Mouse (Mus musculus): ENCODE data around the gene Gm10251. TPM values are rescaled to one million over a fixed set of nuclear protein-coding genes. Genes with fewer than 3 reads are reported as not detected.
"Not testable (repeated sequence)": the region's sequence is repeated elsewhere in the genome, so short reads cannot be mapped to it uniquely, and the experiment has no call there.

Gene Gm10251
- not detected for total RNA-seq (2021)
- long read RNA-seq, experiment 1: 0 reads
- long read RNA-seq, experiment 2: 0 reads

GRCm38 (mm10) chr14:6684070-6684469 is at the start of gene Gm10251:
Gene Gm10251 (minus strand): TSS chr14:6684170.
- not testable (repeated sequence) for DNase-seq (ENCODE audit: low spot score)

DNA sequence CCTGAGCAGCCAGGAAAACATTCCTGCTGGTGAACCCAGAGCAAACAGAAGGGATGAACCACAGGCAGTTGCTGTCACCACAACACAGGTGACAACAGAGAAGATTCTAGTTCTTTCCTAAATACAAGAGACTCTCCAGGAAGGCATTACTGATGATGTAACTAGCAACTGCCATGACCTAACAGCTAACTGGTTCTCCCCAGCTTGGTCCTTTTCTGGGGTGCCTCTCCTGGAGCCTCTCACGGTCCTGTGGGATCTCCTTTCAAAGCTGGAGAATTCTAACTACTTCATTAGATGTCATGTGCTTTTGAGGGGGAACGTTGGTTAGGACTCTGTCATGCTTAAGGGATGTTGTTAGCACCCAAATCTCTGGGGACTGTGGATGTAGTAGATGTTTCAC is 36.2 kb upstream of the Gm10251 start, which contains the start of gene Gm8050:
Gene Gm8050 (minus strand): TSS at position 101 of the 400 bp plus-strand sequence.
- DNase-seq (ENCODE audit: low spot score): not testable (repeated sequence)

- DNase-seq (ENCODE audit: low spot score): not testable (repeated sequence)
Observed at GRCm38 (mm10) chr14:6622318-6622717, 61.7 kb downstream of the Gm10251 start, which contains the start of gene Gm3460. Gene Gm3460 (minus strand): TSS chr14:6622418.

GRCm38 (mm10) chr14:6606436-6606835 is 77.5 kb downstream of the Gm10251 start:
- DNase-seq (ENCODE audit: low spot score): peak; percentile 0

GRCm38 (mm10) chr14:6605004-6605403 is 79.0 kb downstream of the Gm10251 start:
- not testable (repeated sequence) for DNase-seq (ENCODE audit: low spot score)

DNA sequence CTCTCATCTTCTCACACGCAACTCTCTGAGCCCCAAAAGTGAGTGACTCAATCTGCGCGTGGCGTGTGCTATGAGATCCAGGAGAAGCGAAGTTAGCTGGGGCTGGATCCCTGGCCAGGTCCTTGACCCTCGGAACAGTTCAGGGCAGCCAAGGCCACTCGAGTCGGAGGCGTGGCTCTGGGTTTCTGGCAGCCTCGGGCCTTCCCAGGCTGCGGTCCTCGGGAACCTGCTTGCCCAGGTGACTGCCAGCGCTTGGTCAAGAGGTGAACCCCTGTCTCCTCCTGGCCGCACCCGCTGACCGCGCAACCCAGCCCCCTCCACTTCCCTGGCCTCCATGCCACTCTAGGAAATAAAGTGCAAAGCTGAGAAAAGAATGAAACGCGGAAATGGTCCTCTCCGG is 79.4 kb downstream of the Gm10251 start:
- not testable (repeated sequence) for DNase-seq (ENCODE audit: low spot score)

GRCm38 (mm10) chr14:6590513-6590912 is 93.5 kb downstream of the Gm10251 start, which contains the start of gene Gm3629:
Gene Gm3629 (minus strand): TSS chr14:6590613.
- not testable (repeated sequence) for DNase-seq (ENCODE audit: low spot score)

Other genes with a start within 250 kb of the Gm10251 start
- gene Gm3594, start 239.6 kb downstream of the Gm10251 start, total RNA-seq (2021): not detected
- gene Gm8356, start 146.9 kb downstream of the Gm10251 start, total RNA-seq (2021): not detected
- gene Gm3629, start 93.6 kb downstream of the Gm10251 start, total RNA-seq (2021): not detected
- gene Gm3460, start 61.8 kb downstream of the Gm10251 start, total RNA-seq (2021): not detected
- not detected for gene Gm8050, start 36.1 kb upstream of the Gm10251 start, total RNA-seq (2021)
- 1 to 10 TPM in 1 of 2 experiments, under 1 TPM in 1; 0.82 to 1.0 TPM for gene Gm3636, start 58.2 kb upstream of the Gm10251 start, total RNA-seq (2021)
- gene Gm8362, start 90.2 kb upstream of the Gm10251 start, total RNA-seq (2021): not detected
- gene Gm3642, start 156.1 kb upstream of the Gm10251 start, total RNA-seq (2021): not detected
- under 1 TPM in 1 of 2 experiments, not detected in 1; 0.27 TPM for gene Gm3667, start 205.8 kb upstream of the Gm10251 start, total RNA-seq (2021)

Measured in gastrocnemius, adult 18-20 months (tissue).